Mouse (Mus musculus) left cerebral cortex, adult 18-20 months (tissue): ENCODE data around the gene Kif1b. TPM values are rescaled to one million over a fixed set of nuclear protein-coding genes. Genes with fewer than 3 reads are reported as not detected.
"Not testable (repeated sequence)": the region's sequence is repeated elsewhere in the genome, so short reads cannot be mapped to it uniquely, and the experiment has no call there.

Experiments used
- DNase-seq, 2 experiments: peaks; one replicate each; pipeline ENCODE4 v3.0.0; 2021 to 2022; ENCODE audit warnings: low spot score in 2 of 2, mixed read lengths in 1 of 2
- total RNA-seq, 2 experiments: library from RNA; stranded (reverse); gene quantifications; 2 replicates each; pipeline ENCODE4 v1.2.3; 2021

The Kif1b gene
- total RNA-seq, 2 experiments from 2014 or later = 429 to 451 TPM

- no peak for DNase-seq
These were observed 81.2 kb downstream of the Kif1b start for GRCm38 (mm10) chr4:149226311-149226710.

GRCm38 (mm10) chr4:149223453-149223852 lies 84.0 kb downstream of the Kif1b start:
- no peak for DNase-seq

- no peak for DNase-seq
These were observed 87.0 kb downstream of the Kif1b start for GRCm38 (mm10) chr4:149220481-149220880.

GRCm38 (mm10) chr4:149220042-149220473 lies 87.4 kb downstream of the Kif1b start:
- peak in 1 of 2 experiments; percentile 32 for DNase-seq

GRCm38 (mm10) chr4:149219401-149220041 lies 88.0 kb downstream of the Kif1b start:
- DNase-seq = no peak

GRCm38 (mm10) chr4:149218476-149218875 lies 89.0 kb downstream of the Kif1b start:
- DNase-seq = no peak

- DNase-seq = no peak
These were observed 91.5 kb downstream of the Kif1b start for GRCm38 (mm10) chr4:149215982-149216381.

GRCm38 (mm10) chr4:149215397-149215796 lies 92.1 kb downstream of the Kif1b start:
- no peak for DNase-seq

GRCm38 (mm10) chr4:149214468-149214867 lies 93.0 kb downstream of the Kif1b start:
- DNase-seq = not testable (repeated sequence)

- no peak for DNase-seq
These were observed 94.0 kb downstream of the Kif1b start for GRCm38 (mm10) chr4:149213466-149213865.

- not testable (repeated sequence) for DNase-seq
These were observed 96.1 kb downstream of the Kif1b start for GRCm38 (mm10) chr4:149211441-149211840.

GRCm38 (mm10) chr4:149202467-149202866 lies 105.0 kb downstream of the Kif1b start:
- no peak for DNase-seq

GRCm38 (mm10) chr4:149201110-149201509 lies 106.4 kb downstream of the Kif1b start:
- no peak for DNase-seq

GRCm38 (mm10) chr4:149197180-149197579 lies 110.3 kb downstream of the Kif1b start:
- DNase-seq = no peak

- DNase-seq = no peak
These were observed 116.4 kb downstream of the Kif1b start for GRCm38 (mm10) chr4:149191103-149191502.

GRCm38 (mm10) chr4:149188563-149188962 lies 118.9 kb downstream of the Kif1b start:
- DNase-seq = no peak

- DNase-seq = peak in 1 of 2 experiments; percentile 29
These were observed 124.7 kb downstream of the Kif1b start for GRCm38 (mm10) chr4:149182755-149183154.

GRCm38 (mm10) chr4:149182192-149182591 lies 125.3 kb downstream of the Kif1b start:
- no peak for DNase-seq

- no peak for DNase-seq
These were observed 127.9 kb downstream of the Kif1b start for GRCm38 (mm10) chr4:149179573-149179972.

GRCm38 (mm10) chr4:149179160-149179559 lies 128.3 kb downstream of the Kif1b start:
- no peak for DNase-seq

- DNase-seq = no peak
These were observed 129.2 kb downstream of the Kif1b start for GRCm38 (mm10) chr4:149178328-149178727.

GRCm38 (mm10) chr4:149177046-149177445 lies 130.4 kb downstream of the Kif1b start:
- no peak for DNase-seq

GRCm38 (mm10) chr4:149176645-149177044 lies 130.8 kb downstream of the Kif1b start:
- DNase-seq = no peak
